Mouse (Mus musculus): ENCODE results near the gene Nkx2-4. TPM values are rescaled to one million over a fixed set of nuclear protein-coding genes. Genes with fewer than 3 reads are reported as not detected.

Gene Nkx2-4
- total RNA-seq (2014; fragmentation: Nextera tagmentation) (not detected in 2 replicates), total RNA-seq (2017) (0.11 TPM in 1 of 2 replicates, not detected in the other), polyA plus RNA-seq (2012) (not detected in 2 replicates)

- ATAC-seq (ENCODE audit: extremely low read depth, insufficient number of reproducible peaks, low FRiP score, poor library complexity, severe bottlenecking) (no peak), DNase-seq (ENCODE audit: low spot score) (no peak)
- H3K9me3 ChIP-seq (replicated peaks), result peaks cover 22% of the 10 kb centered on the region
- peaks cover 2% of the 10 kb centered on the region for H3K36me3 ChIP-seq (replicated peaks)
- TF ChIP-seq GATA1 (IDR thresholded peaks at IDR 0.05; ENCODE audit: borderline replicate concordance, low read length), result no peak
- no peak for TF ChIP-seq POLR2AphosphoS5 (IDR thresholded peaks at IDR 0.05; ENCODE audit: insufficient replicate concordance, low read depth, low read length)
- TF ChIP-seq GATA2 (IDR thresholded peaks at IDR 0.05; ENCODE audit: borderline replicate concordance, low read depth, low read length), result no peak
- no peak for TF ChIP-seq TAL1 (conservative IDR thresholded peaks at IDR 0.05; ENCODE audit: low read depth, low read length)
- TF ChIP-seq CTCF (IDR thresholded peaks at IDR 0.05; ENCODE audit: low read depth, low read length), result no peak
- H3K4me1 ChIP-seq (ENCODE audit: insufficient read depth, low read depth, low read length), result no peaks in the 10 kb centered on the region
- no peaks in the 10 kb centered on the region for H3K27me3 ChIP-seq (ENCODE audit: insufficient read depth, low read length)
- no peak within 1 kb of the TSS; the same call in 1 of the 2 replicates for H3K4me3 ChIP-seq (ENCODE audit: low read depth, low read length)
These were observed at the start of gene Nkx2-4 for GRCm38 (mm10) chr2:147085072-147085870. Nkx2-4 (minus strand) TSS chr2:147085445.

DNA sequence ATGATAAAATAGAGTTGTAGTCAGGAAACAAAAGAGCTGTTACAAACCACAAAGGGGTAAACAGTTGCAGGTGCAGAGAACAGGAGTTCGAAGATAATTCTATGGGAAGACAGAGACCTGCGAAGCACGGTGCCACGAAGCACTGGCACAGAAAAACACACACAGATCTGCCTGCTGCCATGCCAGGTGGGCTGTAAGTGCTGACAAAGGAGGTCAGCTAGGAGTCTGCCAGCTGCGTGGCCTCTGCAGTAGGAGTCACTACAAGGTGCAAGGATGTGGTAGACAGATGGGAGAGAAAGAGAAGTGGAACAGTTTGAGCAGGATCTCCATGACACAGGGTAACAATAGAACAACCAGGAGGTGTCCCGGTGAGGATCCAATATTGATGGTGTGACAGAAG is 42.1 kb upstream of the Nkx2-4 start:
- Histone ChIP-seq H3K4me1 (ENCODE audit: insufficient read depth, low read depth, low read length) (no peaks in the 10 kb centered on the region), H3K9me3 (replicated peaks) (no peaks in the 10 kb centered on the region), H3K27me3 (ENCODE audit: insufficient read depth, low read length) (peaks cover 3% of the 10 kb centered on the region; the same call in 1 of the 2 replicates), H3K36me3 (replicated peaks) (no peaks in the 10 kb centered on the region), H3K4me3 (ENCODE audit: low read depth, low read length) (no peak overlapping the region)
- TF ChIP-seq POLR2AphosphoS5 (IDR thresholded peaks at IDR 0.05; ENCODE audit: insufficient replicate concordance, low read depth, low read length) (no peak), TAL1 (conservative IDR thresholded peaks at IDR 0.05; ENCODE audit: low read depth, low read length) (no peak), GATA2 (IDR thresholded peaks at IDR 0.05; ENCODE audit: borderline replicate concordance, low read depth, low read length) (no peak), GATA1 (IDR thresholded peaks at IDR 0.05; ENCODE audit: borderline replicate concordance, low read length) (no peak), CTCF (IDR thresholded peaks at IDR 0.05; ENCODE audit: low read depth, low read length) (no peak)
- DNase-seq (ENCODE audit: low spot score), result no peak
- ATAC-seq (ENCODE audit: extremely low read depth, insufficient number of reproducible peaks, low FRiP score, poor library complexity, severe bottlenecking), result no peak

DNA sequence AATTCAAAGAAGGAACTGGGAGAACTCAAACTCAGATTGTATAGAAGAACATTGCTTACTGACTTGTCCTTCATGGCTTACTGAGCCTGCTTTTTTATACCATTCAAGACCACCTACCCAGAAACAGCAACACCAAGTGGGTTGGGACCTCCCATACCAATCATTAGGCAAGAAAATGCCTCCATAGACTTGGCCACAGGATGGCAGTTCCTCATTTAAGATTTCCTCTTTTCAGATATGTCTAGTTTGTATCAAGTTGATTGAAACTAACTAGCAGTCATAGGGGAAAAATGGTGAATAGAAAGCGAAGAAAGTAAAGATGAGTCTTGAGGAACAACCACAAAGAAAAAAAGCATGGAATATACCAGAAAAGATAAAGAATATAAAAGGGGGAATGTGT is 34.5 kb upstream of the Nkx2-4 start:
- no peak for TF ChIP-seq CTCF (IDR thresholded peaks at IDR 0.05; ENCODE audit: low read depth, low read length)
- no peak for TF ChIP-seq TAL1 (conservative IDR thresholded peaks at IDR 0.05; ENCODE audit: low read depth, low read length)
- no peak for TF ChIP-seq GATA1 (IDR thresholded peaks at IDR 0.05; ENCODE audit: borderline replicate concordance, low read length)
- no peak for TF ChIP-seq POLR2AphosphoS5 (IDR thresholded peaks at IDR 0.05; ENCODE audit: insufficient replicate concordance, low read depth, low read length)
- TF ChIP-seq GATA2 (IDR thresholded peaks at IDR 0.05; ENCODE audit: borderline replicate concordance, low read depth, low read length), result no peak
- DNase-seq (ENCODE audit: low spot score), result no peak
- Histone ChIP-seq H3K9me3 (replicated peaks) (no peaks in the 10 kb centered on the region), H3K36me3 (replicated peaks) (no peaks in the 10 kb centered on the region), H3K4me1 (ENCODE audit: insufficient read depth, low read depth, low read length) (no peaks in the 10 kb centered on the region), H3K27me3 (ENCODE audit: insufficient read depth, low read length) (no peaks in the 10 kb centered on the region), H3K4me3 (ENCODE audit: low read depth, low read length) (no peak overlapping the region)
- ATAC-seq (ENCODE audit: extremely low read depth, insufficient number of reproducible peaks, low FRiP score, poor library complexity, severe bottlenecking), result no peak

GRCm38 (mm10) chr2:147086441-147086840 is 1.2 kb upstream of the Nkx2-4 start:
- Histone ChIP-seq H3K4me3 (ENCODE audit: low read depth, low read length) (no peak overlapping the region), H3K4me1 (ENCODE audit: insufficient read depth, low read depth, low read length) (no peaks in the 10 kb centered on the region), H3K36me3 (replicated peaks) (peaks cover 2% of the 10 kb centered on the region), H3K27me3 (ENCODE audit: insufficient read depth, low read length) (no peaks in the 10 kb centered on the region), H3K9me3 (replicated peaks) (peaks cover 22% of the 10 kb centered on the region)
- DNase-seq (ENCODE audit: low spot score) (no peak), ATAC-seq (ENCODE audit: extremely low read depth, insufficient number of reproducible peaks, low FRiP score, poor library complexity, severe bottlenecking) (no peak)
- TF ChIP-seq TAL1 (conservative IDR thresholded peaks at IDR 0.05; ENCODE audit: low read depth, low read length) (no peak), CTCF (IDR thresholded peaks at IDR 0.05; ENCODE audit: low read depth, low read length) (no peak), GATA2 (IDR thresholded peaks at IDR 0.05; ENCODE audit: borderline replicate concordance, low read depth, low read length) (no peak), POLR2AphosphoS5 (IDR thresholded peaks at IDR 0.05; ENCODE audit: insufficient replicate concordance, low read depth, low read length) (no peak)

DNA sequence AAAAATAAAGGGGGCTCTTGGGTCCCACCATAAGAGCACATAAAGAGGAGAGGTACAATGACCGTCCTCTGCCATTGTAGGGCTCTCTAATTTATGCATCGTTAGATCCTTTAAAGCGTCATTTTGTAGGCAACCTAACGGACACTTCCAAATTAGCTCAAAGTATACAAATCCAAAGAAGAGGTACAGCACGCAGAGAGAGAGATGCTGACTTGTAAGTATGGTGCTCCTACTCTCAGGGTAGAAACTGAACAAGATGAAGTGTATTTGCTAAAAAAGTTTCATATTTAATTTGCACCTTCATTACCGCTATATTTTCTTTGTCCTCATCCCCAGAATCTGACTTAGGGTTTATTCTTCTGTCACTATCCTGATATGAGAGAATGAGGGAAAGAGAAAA is 692 bp upstream of the Nkx2-4 start:
- Histone ChIP-seq H3K27me3 (ENCODE audit: insufficient read depth, low read length) (no peaks in the 10 kb centered on the region), H3K4me3 (ENCODE audit: low read depth, low read length) (no peak overlapping the region), H3K36me3 (replicated peaks) (peaks cover 2% of the 10 kb centered on the region), H3K4me1 (ENCODE audit: insufficient read depth, low read depth, low read length) (no peaks in the 10 kb centered on the region), H3K9me3 (replicated peaks) (peaks cover 22% of the 10 kb centered on the region)
- ATAC-seq (ENCODE audit: extremely low read depth, insufficient number of reproducible peaks, low FRiP score, poor library complexity, severe bottlenecking) (no peak), DNase-seq (ENCODE audit: low spot score) (no peak)
- no peak for TF ChIP-seq GATA2 (IDR thresholded peaks at IDR 0.05; ENCODE audit: borderline replicate concordance, low read depth, low read length)
- no peak for TF ChIP-seq TAL1 (conservative IDR thresholded peaks at IDR 0.05; ENCODE audit: low read depth, low read length)
- no peak for TF ChIP-seq POLR2AphosphoS5 (IDR thresholded peaks at IDR 0.05; ENCODE audit: insufficient replicate concordance, low read depth, low read length)
- TF ChIP-seq GATA1 (IDR thresholded peaks at IDR 0.05; ENCODE audit: borderline replicate concordance, low read length), result no peak
- TF ChIP-seq CTCF (IDR thresholded peaks at IDR 0.05; ENCODE audit: low read depth, low read length), result no peak

DNA sequence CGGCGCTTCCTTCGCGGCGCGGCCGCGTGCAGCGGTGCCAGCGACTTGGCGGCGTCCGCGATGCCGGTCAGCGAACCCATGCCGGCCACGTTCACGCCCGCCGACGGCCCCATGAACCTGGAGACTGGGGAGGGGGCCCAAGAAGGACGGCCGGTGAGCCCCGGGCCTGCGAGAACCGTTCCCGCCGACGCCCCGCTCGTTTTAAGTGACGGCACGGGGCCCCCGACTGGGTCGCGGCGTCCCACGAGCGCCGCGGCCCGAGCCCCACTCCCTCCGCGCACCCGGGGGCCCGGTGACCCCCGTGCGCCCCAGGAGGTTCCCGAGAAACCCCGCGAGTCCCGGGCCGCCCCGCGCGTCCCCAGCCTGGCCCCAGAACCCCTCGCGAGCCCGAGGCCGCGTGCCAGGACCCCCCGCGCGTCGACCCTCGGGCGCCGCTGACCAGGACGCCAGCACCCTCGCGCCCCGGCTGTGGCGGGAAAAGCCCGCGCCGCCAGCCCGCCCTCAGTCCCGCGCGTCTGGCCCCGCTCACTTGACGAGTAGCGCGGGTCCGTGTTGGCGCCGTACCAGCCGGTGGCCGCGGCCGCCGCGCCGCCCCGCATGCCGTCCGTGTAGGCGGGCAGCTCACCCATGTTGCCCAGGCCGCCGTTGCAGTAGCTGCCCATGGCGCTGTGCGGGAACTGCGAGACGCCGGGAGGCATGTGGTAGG is 726 bp downstream of the Nkx2-4 start:
- Histone ChIP-seq H3K4me1 (ENCODE audit: insufficient read depth, low read depth, low read length) (no peaks in the 10 kb centered on the region), H3K36me3 (replicated peaks) (peaks cover 5% of the 10 kb centered on the region), H3K9me3 (replicated peaks) (peaks cover 22% of the 10 kb centered on the region), H3K4me3 (ENCODE audit: low read depth, low read length) (no peak overlapping the region; the same call in 1 of the 2 replicates), H3K27me3 (ENCODE audit: insufficient read depth, low read length) (no peaks in the 10 kb centered on the region)
- ATAC-seq (ENCODE audit: extremely low read depth, insufficient number of reproducible peaks, low FRiP score, poor library complexity, severe bottlenecking), result no peak
- no peak for TF ChIP-seq CTCF (IDR thresholded peaks at IDR 0.05; ENCODE audit: low read depth, low read length)
- TF ChIP-seq GATA2 (IDR thresholded peaks at IDR 0.05; ENCODE audit: borderline replicate concordance, low read depth, low read length), result no peak
- no peak for TF ChIP-seq TAL1 (conservative IDR thresholded peaks at IDR 0.05; ENCODE audit: low read depth, low read length)
- DNase-seq (ENCODE audit: low spot score), result no peak
